Mouse (Mus musculus) layer of hippocampus, adult 8-10 months (tissue): ENCODE measurements at regions not wholly inside any gene's neighbourhood (a gene's known extent, or its start where the extent isn't known, plus 50 kb on each side); places are given as distances from the start of the nearest gene placed in this dataset.

ENCODE experiments used
- DNase-seq, 2 experiments: peaks; one replicate each; pipeline ENCODE4 v3.0.0; 2022; ENCODE audit warnings: low spot score in 2 of 2

DNA sequence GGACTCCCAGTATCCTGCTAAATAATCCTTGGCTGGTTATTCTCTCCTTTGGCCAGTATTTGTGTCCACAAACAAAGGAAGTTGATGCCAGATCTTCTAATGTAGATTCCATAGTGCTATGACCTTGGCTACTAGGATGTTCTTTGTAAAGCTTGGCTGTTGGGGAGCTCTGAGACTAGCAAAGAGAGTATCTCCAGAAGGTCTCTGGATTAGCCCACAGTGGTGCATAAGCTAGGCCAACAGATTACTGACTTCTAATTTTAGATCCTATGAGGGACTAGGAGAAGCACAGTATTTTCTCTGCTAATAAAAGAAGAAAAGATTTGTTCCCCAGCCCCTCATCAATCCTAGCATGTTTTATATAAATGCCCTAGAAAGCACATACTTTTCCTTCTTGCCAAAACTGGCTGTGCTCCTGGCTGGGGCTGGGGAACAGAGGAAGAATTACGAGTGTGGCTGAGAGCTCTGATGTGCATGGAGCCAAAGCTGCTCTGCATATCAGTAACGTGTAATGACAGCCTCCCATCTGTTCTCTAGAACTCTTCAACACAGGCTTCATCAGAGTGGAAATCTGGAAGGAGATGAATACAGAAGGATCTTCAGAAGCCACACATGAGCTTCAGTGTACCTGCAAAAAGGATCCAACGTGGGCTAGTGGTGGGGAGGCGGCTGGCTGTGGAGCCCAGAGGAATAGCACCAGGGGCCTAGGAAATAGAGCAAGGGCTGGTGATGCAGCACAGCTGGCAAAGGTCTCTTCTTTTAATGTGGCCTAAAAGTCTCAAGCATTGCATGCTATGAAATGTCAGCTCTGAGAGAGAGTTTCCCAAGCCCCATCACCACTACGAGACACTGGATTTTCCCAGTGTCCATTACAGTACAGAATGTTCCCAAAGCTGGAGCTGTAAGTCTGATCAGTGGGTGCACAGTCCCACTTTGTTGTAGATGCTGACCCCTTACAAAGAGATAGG, 283.0 kb upstream of the Plxna2 start:
- peak; percentile 58 to 71 for DNase-seq

- no peak for DNase-seq
Measured at GRCm38 (mm10) chr1:194332639-194333038, 285.4 kb upstream of the Plxna2 start.

GRCm38 (mm10) chr1:194330471-194330870, 287.5 kb upstream of the Plxna2 start:
- no peak for DNase-seq

- no peak for DNase-seq
Measured at GRCm38 (mm10) chr1:194320320-194321036, 297.5 kb upstream of the Plxna2 start.

- no peak for DNase-seq
Measured at GRCm38 (mm10) chr1:194318351-194318750, 299.7 kb upstream of the Plxna2 start.

- DNase-seq, result no peak
Measured at GRCm38 (mm10) chr1:194315593-194315992, 302.4 kb upstream of the Plxna2 start.

- DNase-seq, result no peak
Measured at GRCm38 (mm10) chr1:194310373-194310772, 307.6 kb upstream of the Plxna2 start.

GRCm38 (mm10) chr1:194308648-194309047, 309.4 kb upstream of the Plxna2 start:
- no peak for DNase-seq

DNA sequence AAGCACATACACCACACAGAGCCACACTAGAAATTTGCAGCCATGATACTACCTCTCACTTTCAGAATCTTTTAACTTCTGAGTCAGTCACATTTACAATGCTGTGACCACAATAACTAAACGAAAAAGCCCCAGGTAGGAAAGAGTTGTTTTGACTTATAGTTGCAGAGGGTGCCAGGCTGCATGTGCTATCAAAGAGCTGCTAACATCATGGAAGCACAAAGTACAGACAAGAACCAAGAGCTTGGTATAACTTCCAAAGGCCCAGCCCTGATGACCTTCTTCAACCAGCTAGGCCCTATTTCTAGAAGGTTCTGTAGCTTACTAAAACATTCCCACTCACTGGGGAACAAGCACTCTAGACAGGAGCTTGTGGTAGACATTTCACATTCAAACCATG, 314.1 kb upstream of the Plxna2 start:
- no peak for DNase-seq

GRCm38 (mm10) chr1:194302775-194303174, 315.2 kb upstream of the Plxna2 start:
- no peak for DNase-seq

DNA sequence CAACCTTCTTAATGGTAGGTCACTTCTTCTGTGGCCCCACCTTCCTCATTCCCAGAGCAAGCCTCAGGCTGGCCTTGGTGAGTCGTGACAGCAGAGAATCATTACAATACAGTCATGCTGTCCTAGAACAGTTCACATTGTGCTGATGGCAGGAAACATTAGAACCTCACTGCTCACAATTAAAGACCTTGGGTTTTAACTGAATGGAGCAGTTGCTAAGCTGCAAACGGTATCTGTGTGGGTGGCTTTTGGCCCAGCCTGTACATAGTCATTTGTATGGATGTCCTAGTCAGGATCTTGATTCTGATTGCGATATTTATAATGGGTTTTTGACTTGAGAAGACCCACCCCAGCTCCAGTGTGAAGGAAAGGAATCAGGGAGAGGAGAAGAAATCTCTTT, 336.1 kb upstream of the Plxna2 start:
- peak; percentile 15 to 19 for DNase-seq

DNA sequence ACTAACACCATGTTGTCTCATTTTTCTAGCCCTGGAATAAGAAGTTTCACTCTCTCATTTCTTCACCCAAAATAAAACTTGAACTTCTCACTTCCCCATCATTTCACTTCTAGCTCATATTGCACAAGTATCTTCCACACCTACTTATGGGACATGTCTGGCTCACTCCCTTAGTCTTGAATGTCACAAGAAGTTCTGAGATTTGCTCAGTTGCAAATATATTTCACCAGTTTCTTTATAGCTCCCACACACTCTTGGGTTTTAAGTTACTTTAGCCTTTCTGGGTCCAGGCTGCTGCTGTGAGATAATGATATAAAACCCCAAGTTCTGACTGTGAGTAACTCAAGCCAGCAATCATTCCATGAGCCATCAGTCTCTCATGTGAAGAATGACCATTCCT, 350.0 kb upstream of the Plxna2 start:
- DNase-seq, result no peak

GRCm38 (mm10) chr1:194262374-194262773, 355.6 kb upstream of the Plxna2 start:
- no peak for DNase-seq

- no peak for DNase-seq
Measured at GRCm38 (mm10) chr1:194259957-194260356, 358.1 kb upstream of the Plxna2 start.

DNA sequence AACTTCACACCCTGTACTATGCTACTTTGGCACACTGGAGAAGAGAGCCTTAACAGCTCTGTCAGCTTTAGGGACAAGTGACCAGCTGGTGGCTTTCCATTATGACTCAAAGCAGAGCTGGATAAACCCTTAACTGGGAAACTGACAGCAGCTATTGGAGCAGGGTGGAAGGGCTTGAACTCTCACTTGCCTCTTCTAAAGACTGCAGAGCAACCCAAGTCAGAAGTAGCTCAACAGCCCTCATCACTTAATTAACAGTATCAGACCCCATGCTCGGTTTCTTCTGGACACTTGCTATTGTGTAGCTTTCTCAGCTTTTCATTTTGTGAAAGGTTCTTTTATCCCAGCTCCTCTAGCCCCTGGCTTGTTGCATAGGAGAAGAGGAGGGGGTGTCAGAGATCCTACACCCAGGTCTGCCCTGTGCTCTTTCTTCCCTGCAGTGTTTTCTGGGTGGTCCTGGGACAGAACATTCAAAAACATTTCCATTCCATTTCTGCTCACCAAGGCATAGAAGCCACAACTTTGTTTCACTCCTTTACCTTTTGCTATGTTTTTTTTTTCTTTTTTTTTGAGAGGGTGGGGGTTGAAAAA, 373.1 kb upstream of the Plxna2 start:
- no peak for DNase-seq

- DNase-seq, result no peak
Measured at GRCm38 (mm10) chr1:194241111-194241510, 376.9 kb upstream of the Plxna2 start.

DNA sequence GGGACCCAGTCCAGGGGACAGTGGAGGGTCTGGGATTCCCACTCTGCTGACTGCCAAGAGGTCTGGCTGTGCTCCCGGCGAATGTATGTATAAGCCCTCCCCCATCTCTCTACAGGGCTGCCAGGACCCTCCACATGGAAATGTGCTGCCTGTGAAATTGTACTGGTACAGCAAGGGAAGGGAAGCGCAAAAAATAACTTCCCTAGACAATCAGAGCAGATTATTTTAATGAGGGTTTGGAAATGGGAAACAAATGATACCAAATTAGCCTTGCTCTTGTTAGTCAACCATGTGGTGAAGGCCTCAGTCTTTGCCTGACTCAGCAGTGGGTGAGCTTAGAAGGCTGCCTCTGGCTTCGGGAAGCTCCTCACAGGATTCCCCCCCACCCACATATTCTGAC, 386.8 kb upstream of the Plxna2 start:
- peak in 1 of 2 experiments; percentile 17 for DNase-seq

DNA sequence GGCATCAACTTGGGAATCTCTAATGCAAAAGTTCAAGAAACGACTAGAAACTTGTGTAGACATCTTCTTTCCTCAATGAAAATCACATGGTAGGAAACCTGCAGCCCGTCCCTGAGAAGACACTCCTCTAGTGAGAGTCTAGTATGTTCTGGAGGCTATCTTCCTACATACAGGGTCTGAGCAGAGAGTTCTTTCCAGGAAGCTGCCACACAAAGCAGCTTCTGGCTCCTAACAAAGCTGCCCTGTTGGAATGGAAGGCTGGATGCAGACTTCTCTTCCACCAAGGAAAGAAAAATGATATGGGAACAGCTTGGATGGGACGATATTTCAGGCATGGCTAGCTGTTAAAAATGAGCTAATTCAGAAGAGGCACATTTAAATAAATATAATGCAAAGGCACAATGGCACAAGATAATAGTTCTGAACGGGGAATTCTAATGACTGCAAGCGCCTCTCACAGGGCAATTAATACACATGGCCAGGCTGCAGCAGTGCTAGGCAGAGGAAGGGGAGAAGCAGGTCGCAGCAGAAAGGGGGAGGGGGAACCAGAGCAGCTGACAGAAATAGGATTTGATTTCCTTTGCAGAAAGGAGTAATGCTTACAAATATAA, 391.4 kb upstream of the Plxna2 start:
- DNase-seq, result no peak

GRCm38 (mm10) chr1:194225786-194226185, 392.2 kb upstream of the Plxna2 start:
- DNase-seq, result no peak

DNA sequence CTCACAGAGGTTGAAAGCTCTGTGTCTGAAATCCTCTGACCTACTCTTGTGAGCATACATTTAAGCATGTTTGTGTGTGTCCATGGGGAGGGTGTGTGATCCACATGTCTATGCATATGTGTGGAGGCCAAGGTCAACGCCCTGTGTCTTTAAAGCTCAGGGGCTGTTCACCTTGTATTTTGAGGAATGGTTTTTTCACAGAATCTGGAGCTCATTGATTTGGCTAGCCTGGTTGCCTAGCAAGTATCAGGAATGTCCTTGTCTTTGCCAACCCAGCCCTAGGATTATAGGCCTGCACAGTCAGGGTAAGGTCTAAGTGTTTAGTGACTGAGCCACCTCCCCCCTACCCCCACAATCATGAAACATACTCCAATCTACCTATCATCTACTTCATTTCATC, 394.0 kb upstream of the Plxna2 start:
- no peak for DNase-seq

GRCm38 (mm10) chr1:194223610-194224009, 394.4 kb upstream of the Plxna2 start:
- no peak for DNase-seq

GRCm38 (mm10) chr1:194223015-194223414, 395.0 kb upstream of the Plxna2 start:
- peak; percentile 32 to 71 for DNase-seq
